Comparison of ENCODE assay signal across 17 mouse cellular contexts in the genomic region with DNA sequence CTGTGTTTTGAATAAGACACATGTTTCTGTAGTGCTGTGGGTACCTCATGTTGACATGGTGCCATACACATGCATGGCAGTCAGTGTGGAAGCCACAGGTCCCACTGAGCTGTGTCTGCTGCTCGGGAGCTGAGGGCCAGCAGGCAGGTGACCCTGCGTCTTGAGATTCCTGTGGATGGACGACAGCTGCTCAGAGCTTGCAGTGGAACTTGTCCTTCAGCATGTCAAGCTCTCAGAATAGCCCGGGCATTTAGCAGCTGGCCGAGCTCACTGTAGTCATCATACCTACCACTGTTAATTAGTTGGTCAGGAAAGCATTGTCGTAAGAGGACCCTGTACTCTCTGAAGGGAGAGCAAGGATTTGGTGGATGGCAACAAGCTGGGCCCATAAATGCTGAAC.
"Had no signal": no experiment of that assay in that cellular context is flagged by ENCODE, and none has a peak within 500 bp of the region (broad histone marks: within the 10 kb centered on the region; RNA-seq: fewer than 3 reads in every experiment).

No protein-coding gene starts in this region.

- H3K27me3 ChIP-seq: limb, embryonic 12.5 days; liver, embryonic 13.5 days; lung, embryonic 15.5 days; midbrain, embryonic 12.5 days; neural tube, embryonic 15.5 days; stomach, embryonic 15.5 days had no signal

- H3K9me3 ChIP-seq: limb, embryonic 12.5 days; liver, embryonic 13.5 days; lung, embryonic 15.5 days; midbrain, embryonic 12.5 days; neural tube, embryonic 15.5 days; stomach, embryonic 15.5 days had no signal

- ATAC-seq: liver, postnatal 0 days; midbrain, embryonic 16.5 days had no signal

- H3K4me3 ChIP-seq: layer of hippocampus, adult 2 months; limb, embryonic 12.5 days; liver, embryonic 13.5 days; lung, embryonic 15.5 days; midbrain, embryonic 12.5 days; neural tube, embryonic 15.5 days; stomach, embryonic 15.5 days had no signal

- H3K4me2 ChIP-seq: limb, embryonic 12.5 days; liver, embryonic 13.5 days; lung, embryonic 15.5 days; midbrain, embryonic 12.5 days; neural tube, embryonic 15.5 days; stomach, embryonic 15.5 days had no signal

- H3K27ac ChIP-seq: layer of hippocampus, adult 2 months; limb, embryonic 12.5 days; liver, embryonic 13.5 days; lung, embryonic 15.5 days; midbrain, embryonic 12.5 days; neural tube, embryonic 15.5 days; stomach, embryonic 15.5 days had no signal

- DNase-seq: kidney, postnatal 10 days; liver; liver, embryonic 13.5 days; liver, postnatal 0 days; lung, postnatal 14 days; right cerebral cortex, adult 18-20 months; right cerebral cortex, postnatal 25 days; spleen, adult 18-20 months; thymus, adult 2 months; thymus, postnatal 25 days had no signal

- H3K9ac ChIP-seq: limb, embryonic 12.5 days; liver, embryonic 13.5 days; liver, postnatal 0 days; lung, embryonic 15.5 days; midbrain, embryonic 12.5 days; neural tube, embryonic 15.5 days; stomach, embryonic 15.5 days had no signal

- H3K4me1 ChIP-seq: limb, embryonic 12.5 days; midbrain, embryonic 12.5 days; stomach, embryonic 15.5 days had no signal
